16 mouse cellular contexts compared by ENCODE assay signal in genomic region chr7:99891471-99891870, GRCm38 (mm10). TPM values are rescaled to one million over a fixed set of nuclear protein-coding genes. Genes with fewer than 3 reads are reported as not detected.
A peak's percentile ranks its signal among the peaks of the same experiment; 100 is the strongest.
DNase-seq lines count a peak whose midpoint lies in the region; ATAC-seq and TF ChIP-seq lines count a peak whose summit lies in the region.
"Had no signal": no experiment of that assay in that cellular context is flagged by ENCODE, and none has a peak within 500 bp of the region (broad histone marks: within the 10 kb centered on the region; RNA-seq: fewer than 3 reads in every experiment).

No protein-coding gene starts in this region.

- TF ChIP-seq POLR2A in liver, adult 2 months (IDR thresholded peaks at IDR 0.05; ENCODE audit: extremely low read depth, insufficient read depth, low read length), result no peak

- no peaks in the 10 kb centered on the region for H3K27me3 ChIP-seq in liver, adult 2 months (ENCODE audit: control insufficient read depth, insufficient read depth, low read length)
- H3K27me3 ChIP-seq in liver, embryonic 12.5 days (replicated peaks), result 0 out of 2 replicates have a peak, but pooled peaks cover 7% of the 10 kb centered on the region
- peaks cover 13% of the 10 kb centered on the region for H3K27me3 ChIP-seq in C2C12 (ENCODE audit: control insufficient read depth, insufficient read depth, insufficient read length)
- H3K27me3 ChIP-seq in hindbrain, embryonic 11.5 days (ENCODE audit: control insufficient read depth, insufficient read depth, low read length), result no peaks in the 10 kb centered on the region
- H3K27me3 ChIP-seq: forebrain, embryonic 13.5 days; heart, embryonic 15.5 days; midbrain, embryonic 13.5 days had no signal

- no peak overlapping the region for H3K27ac ChIP-seq in liver, adult 2 months (replicated peaks; ENCODE audit: insufficient read depth, low read depth, low read length)
- H3K27ac ChIP-seq in liver, embryonic 12.5 days, result no peak overlapping the region
- H3K27ac ChIP-seq in hindbrain, embryonic 11.5 days (ENCODE audit: low read depth, low read length), result no peak overlapping the region
- H3K27ac ChIP-seq: forebrain, embryonic 13.5 days; heart, embryonic 15.5 days; hindbrain, embryonic 14.5 days; midbrain, embryonic 13.5 days had no signal

- H3ac ChIP-seq in C2C12 (ENCODE audit: control insufficient read depth, insufficient read length, low read depth), result no peak overlapping the region

- no peaks in the 10 kb centered on the region for H3K79me3 ChIP-seq in C2C12 (ENCODE audit: low read depth)

- no peak overlapping the region for H3K4me2 ChIP-seq in liver, embryonic 12.5 days
- no peak overlapping the region for H3K4me2 ChIP-seq in hindbrain, embryonic 11.5 days (replicated peaks; ENCODE audit: low read depth, low read length)
- H3K4me2 ChIP-seq: forebrain, embryonic 13.5 days; heart, embryonic 15.5 days; hindbrain, embryonic 14.5 days; midbrain, embryonic 13.5 days had no signal

- H3K4me3 ChIP-seq in liver, adult 2 months (ENCODE audit: insufficient read depth, low read depth, low read length), result no peak overlapping the region
- no peak overlapping the region for H3K4me3 ChIP-seq in liver, embryonic 12.5 days
- H3K4me3 ChIP-seq in C2C12 (ENCODE audit: insufficient read depth, poor library complexity, severe bottlenecking), result no peak overlapping the region
- no peak overlapping the region for H3K4me3 ChIP-seq in hindbrain, embryonic 11.5 days (ENCODE audit: low read depth, low read length)
- H3K4me3 ChIP-seq: forebrain, embryonic 13.5 days; heart, embryonic 15.5 days; midbrain, embryonic 13.5 days had no signal

- 47% methylated on average over 3 of the region's 3 CpGs for WGBS in liver, adult 2 months
- 35% methylated on average over 3 of the region's 3 CpGs for WGBS in liver, embryonic 12.5 days (ENCODE audit: insufficient replicate concordance)
- WGBS in hindbrain, embryonic 11.5 days, result 68% methylated on average over 3 of the region's 3 CpGs

- H3K79me2 ChIP-seq in liver, adult 2 months (ENCODE audit: control insufficient read depth, insufficient read depth, low read length), result no peaks in the 10 kb centered on the region
- no peaks in the 10 kb centered on the region for H3K79me2 ChIP-seq in C2C12 (ENCODE audit: control insufficient read depth, insufficient read depth)

- no peaks in the 10 kb centered on the region for H3K36me3 ChIP-seq in liver, adult 2 months (ENCODE audit: control insufficient read depth, insufficient read depth, low read length)
- no peaks in the 10 kb centered on the region for H3K36me3 ChIP-seq in liver, embryonic 12.5 days
- no peaks in the 10 kb centered on the region for H3K36me3 ChIP-seq in C2C12 (ENCODE audit: control insufficient read depth, insufficient read depth)
- no peaks in the 10 kb centered on the region for H3K36me3 ChIP-seq in hindbrain, embryonic 11.5 days (ENCODE audit: control insufficient read depth, insufficient read depth, low read length)
- H3K36me3 ChIP-seq: heart, embryonic 15.5 days; midbrain, embryonic 13.5 days had no signal

- H3K4me1 ChIP-seq in liver, adult 2 months (ENCODE audit: control insufficient read depth, insufficient read depth, low read length), result no peaks in the 10 kb centered on the region
- no peaks in the 10 kb centered on the region for H3K4me1 ChIP-seq in liver, embryonic 12.5 days
- no peaks in the 10 kb centered on the region for H3K4me1 ChIP-seq in hindbrain, embryonic 11.5 days (replicated peaks; ENCODE audit: control insufficient read depth, insufficient read depth, low read length)

- peak; percentile 44 to 51 for DNase-seq in adrenal gland, postnatal 36 days
- no peak for DNase-seq in adrenal gland, postnatal 4 days (ENCODE audit: low spot score in 2 of 2)
- peak; percentile 24 for DNase-seq in liver, adult 2 months (ENCODE audit: extremely low read depth, low read depth, low spot score)
- peak; percentile 18 for DNase-seq in induced T-regulatory cell, adult 2 months (ENCODE audit: low read depth)
- no peak for DNase-seq in urinary bladder, postnatal 25 days (ENCODE audit: low spot score)
- DNase-seq in hindbrain, embryonic 11.5 days (ENCODE audit: low spot score), result no peak
- DNase-seq: cerebellum, postnatal 36 days; kidney, adult 2 months; lung, postnatal 14 days had no signal

- no peak overlapping the region for H3K9ac ChIP-seq in liver, adult 2 months (ENCODE audit: low read depth, low read length)
- no peak overlapping the region for H3K9ac ChIP-seq in liver, embryonic 12.5 days
- no peak overlapping the region for H3K9ac ChIP-seq in hindbrain, embryonic 11.5 days (ENCODE audit: low read depth, low read length)
- H3K9ac ChIP-seq: forebrain, embryonic 13.5 days; heart, embryonic 15.5 days; hindbrain, embryonic 14.5 days; midbrain, embryonic 13.5 days had no signal

- no peak for TF ChIP-seq CTCF in liver, adult 2 months (IDR thresholded peaks at IDR 0.05; ENCODE audit: low read depth, low read length)
- no peak for TF ChIP-seq CTCF in C2C12 (IDR thresholded peaks at IDR 0.05; ENCODE audit: control insufficient read depth, insufficient read depth, insufficient read length)

- no peaks in the 10 kb centered on the region for H3K9me3 ChIP-seq in liver, embryonic 12.5 days (replicated peaks)
- no peaks in the 10 kb centered on the region for H3K9me3 ChIP-seq in hindbrain, embryonic 11.5 days (ENCODE audit: control insufficient read depth, low read length)
- H3K9me3 ChIP-seq: forebrain, embryonic 13.5 days; heart, embryonic 15.5 days; midbrain, embryonic 13.5 days had no signal

- no peak for ATAC-seq in liver, embryonic 12.5 days
- ATAC-seq in hindbrain, embryonic 11.5 days (ENCODE audit: low FRiP score), result no peak
- ATAC-seq: forebrain, embryonic 13.5 days; midbrain, embryonic 13.5 days had no signal

TF ChIP-seq in C2C12, 6 proteins besides CTCF, POLR2A, EP300 and RAD21:
- TF ChIP-seq USF1 (IDR thresholded peaks at IDR 0.05; ENCODE audit: low read depth) (peak; percentile 15), MYOG (IDR thresholded peaks at IDR 0.05; ENCODE audit: control insufficient read depth, extremely low read depth, insufficient read length) (no peak)

RNA-seq across cellular contexts. Expression of gene Spcs2, which starts 28.2 kb away (rescaled TPM):
- total RNA-seq in adrenal gland, postnatal 36 days (2021), result 100 to 1,000 TPM; 181 to 214 TPM
- 100 to 1,000 TPM; 173 to 175 TPM for total RNA-seq in adrenal gland, postnatal 4 days (2021)
- 82.3 and 110 TPM in 2 replicates for total RNA-seq in liver, adult 2 months (2014; rRNA removed)
- polyA plus RNA-seq in liver, adult 2 months (2012; rRNA removed), result 30.4 and 31.1 TPM in 2 replicates
- polyA plus RNA-seq in liver, embryonic 12.5 days (2016; fragmentation: Nextera tagmentation; extraction: Ambion mirVana), result 216 and 224 TPM in 2 replicates
- 152 TPM for polyA plus RNA-seq in C2C12 (2012; fragmentation: generic; extraction: Trizol)
- 356 and 362 TPM in 2 replicates for polyA plus RNA-seq in hindbrain, embryonic 11.5 days (2014; fragmentation: Nextera tagmentation; extraction: Ambion mirVana)

RNA-seq across cellular contexts. Expression of gene Xrra1, which starts 32.6 kb away (rescaled TPM):
- 1 to 10 TPM in 1 of 2 experiments, under 1 TPM in 1; 0.33 to 5.5 TPM for total RNA-seq in adrenal gland, postnatal 36 days (2021)
- total RNA-seq in adrenal gland, postnatal 4 days (2021), result 1 to 10 TPM; 2.0 to 3.4 TPM
- total RNA-seq in liver, adult 2 months (2014; rRNA removed), result 0.13 TPM in 1 of 2 replicates, not detected in the other
- not detected in 2 replicates for polyA plus RNA-seq in liver, adult 2 months (2012; rRNA removed)
- 0.10 TPM in 1 of 2 replicates, not detected in the other for polyA plus RNA-seq in liver, embryonic 12.5 days (2016; fragmentation: Nextera tagmentation; extraction: Ambion mirVana)
- 0.11 TPM for polyA plus RNA-seq in C2C12 (2012; fragmentation: generic; extraction: Trizol)
- polyA plus RNA-seq in hindbrain, embryonic 11.5 days (2014; fragmentation: Nextera tagmentation; extraction: Ambion mirVana), result 0.37 and 0.59 TPM in 2 replicates
- polyA plus RNA-seq: small intestine, adult 2 months had no signal

Comparison
In these comparisons a context has a peak if more than half of its experiments do, and no peak if none do; other contexts are left out.
1. DNase-seq: peak in adrenal gland, postnatal 36 days (2 of 2), liver, adult 2 months (single experiment) and induced T-regulatory cell, adult 2 months (single experiment); none in adrenal gland, postnatal 4 days (0 of 2), urinary bladder, postnatal 25 days (single experiment) and hindbrain, embryonic 11.5 days (single experiment).